Mouse (Mus musculus): Measurements from ENCODE around the gene Midn. TPM values are rescaled to one million over a fixed set of nuclear protein-coding genes. Genes with fewer than 3 reads are reported as not detected.

Gene Midn
- polyA plus RNA-seq, 1 experiment from 2014 or later = 41.7 TPM

- H3K4me2 ChIP-seq (replicated peaks) = peak overlapping the region; percentile 96
- WGBS = 87% methylated on average over 19 of the region's 19 CpGs
- peak overlapping the region; percentile 100 for H3K4me3 ChIP-seq
- no peak for ATAC-seq (ENCODE audit: low FRiP score, low read depth)
- H3K36me3 ChIP-seq = peaks cover 67% of the 10 kb centered on the region
- H3K9me3 ChIP-seq = no peaks in the 10 kb centered on the region
- H3K27ac ChIP-seq (replicated peaks) = peak overlapping the region; percentile 100
- peaks cover 66% of the 10 kb centered on the region for H3K4me1 ChIP-seq
- peak overlapping the region; percentile 100 for H3K9ac ChIP-seq (replicated peaks)
- H3K27me3 ChIP-seq = no peaks in the 10 kb centered on the region
These were observed 5.6 kb downstream of the Midn start for GRCm38 (mm10) chr10:80153713-80154112.

GRCm38 (mm10) chr10:80154384-80154783 is 6.3 kb downstream of the Midn start:
- ATAC-seq (ENCODE audit: low FRiP score, low read depth) = no peak
- H3K4me1 ChIP-seq = peaks cover 73% of the 10 kb centered on the region
- H3K27ac ChIP-seq (replicated peaks) = peak overlapping the region; percentile 100; the same call in 1 of the 2 replicates
- no peaks in the 10 kb centered on the region for H3K9me3 ChIP-seq
- H3K36me3 ChIP-seq = peaks cover 67% of the 10 kb centered on the region
- 0 out of 2 replicates have a peak overlapping the region, but pooled peaks have one; percentile 100 for H3K4me3 ChIP-seq
- H3K9ac ChIP-seq (replicated peaks) = peak overlapping the region; percentile 100
- WGBS = 81% methylated on average over 7 of the region's 7 CpGs
- no peaks in the 10 kb centered on the region for H3K27me3 ChIP-seq
- H3K4me2 ChIP-seq (replicated peaks) = no peak overlapping the region

- Histone ChIP-seq H3K9me3 (no peaks in the 10 kb centered on the region), H3K4me1 (peaks cover 78% of the 10 kb centered on the region), H3K4me3 (no peak overlapping the region), H3K4me2 (replicated peaks) (0 out of 2 replicates have a peak overlapping the region, but pooled peaks have one; percentile 7), H3K36me3 (peaks cover 67% of the 10 kb centered on the region), H3K27ac (replicated peaks) (peak overlapping the region; percentile 63), H3K27me3 (no peaks in the 10 kb centered on the region), H3K9ac (replicated peaks) (peak overlapping the region; percentile 44; the same call in 1 of the 2 replicates)
- no peak for ATAC-seq (ENCODE audit: low FRiP score, low read depth)
- WGBS = 63% methylated on average over 1 of the region's 1 CpGs
These were observed 7.2 kb downstream of the Midn start for GRCm38 (mm10) chr10:80155277-80155676.

- Histone ChIP-seq H3K36me3 (peaks cover 65% of the 10 kb centered on the region), H3K4me1 (peaks cover 87% of the 10 kb centered on the region), H3K27me3 (no peaks in the 10 kb centered on the region), H3K4me2 (replicated peaks) (no peak overlapping the region; the same call in 1 of the 2 replicates), H3K27ac (replicated peaks) (peak overlapping the region; percentile 90), H3K4me3 (no peak overlapping the region), H3K9me3 (no peaks in the 10 kb centered on the region), H3K9ac (replicated peaks) (peak overlapping the region; percentile 29)
- 87% methylated on average over 29 of the region's 29 CpGs for WGBS
- ATAC-seq (ENCODE audit: low FRiP score, low read depth) = no peak
These were observed 8.1 kb downstream of the Midn start for GRCm38 (mm10) chr10:80156002-80156751.

- H3K4me2 ChIP-seq (replicated peaks) = no peak overlapping the region
- H3K9ac ChIP-seq (replicated peaks) = peak overlapping the region; percentile 29
- H3K4me3 ChIP-seq = no peak overlapping the region
- peaks cover 93% of the 10 kb centered on the region for H3K4me1 ChIP-seq
- no peaks in the 10 kb centered on the region for H3K9me3 ChIP-seq
- H3K36me3 ChIP-seq = peaks cover 60% of the 10 kb centered on the region
- WGBS = 59% methylated on average over 7 of the region's 7 CpGs
- no peak for ATAC-seq (ENCODE audit: low FRiP score, low read depth)
- H3K27ac ChIP-seq (replicated peaks) = peak overlapping the region; percentile 90
- no peaks in the 10 kb centered on the region for H3K27me3 ChIP-seq
These were observed 8.6 kb downstream of the Midn start for GRCm38 (mm10) chr10:80156752-80157053.

- Histone ChIP-seq H3K4me3 (no peak overlapping the region), H3K9ac (replicated peaks) (peak overlapping the region; percentile 29; the same call in 1 of the 2 replicates), H3K4me1 (peaks cover 95% of the 10 kb centered on the region), H3K27me3 (no peaks in the 10 kb centered on the region), H3K4me2 (replicated peaks) (0 out of 2 replicates have a peak overlapping the region, but pooled peaks have one; percentile 10), H3K9me3 (no peaks in the 10 kb centered on the region), H3K36me3 (peaks cover 53% of the 10 kb centered on the region), H3K27ac (replicated peaks) (peak overlapping the region; percentile 90)
- 60% methylated on average over 15 of the region's 15 CpGs for WGBS
- ATAC-seq (ENCODE audit: low FRiP score, low read depth) = no peak
These were observed 9.3 kb downstream of the Midn start for GRCm38 (mm10) chr10:80157141-80157929.

GRCm38 (mm10) chr10:80158307-80158986 is 10.4 kb downstream of the Midn start:
- 19% methylated on average over 18 of the region's 18 CpGs for WGBS
- peaks cover 42% of the 10 kb centered on the region for H3K36me3 ChIP-seq
- no peaks in the 10 kb centered on the region for H3K27me3 ChIP-seq
- no peak for ATAC-seq (ENCODE audit: low FRiP score, low read depth)
- peak overlapping the region; percentile 90 for H3K27ac ChIP-seq (replicated peaks)
- no peaks in the 10 kb centered on the region for H3K9me3 ChIP-seq
- peaks cover 84% of the 10 kb centered on the region for H3K4me1 ChIP-seq
- H3K4me2 ChIP-seq (replicated peaks) = peak overlapping the region; percentile 57
- peak overlapping the region; percentile 40; the same call in 1 of the 2 replicates for H3K9ac ChIP-seq (replicated peaks)
- 0 out of 2 replicates have a peak overlapping the region, but pooled peaks have one; percentile 47 for H3K4me3 ChIP-seq

GRCm38 (mm10) chr10:80159021-80159560 is 11.0 kb downstream of the Midn start:
- no peaks in the 10 kb centered on the region for H3K9me3 ChIP-seq
- H3K4me3 ChIP-seq = peak overlapping the region; percentile 47
- 5% methylated on average over 12 of the region's 12 CpGs for WGBS
- H3K27ac ChIP-seq (replicated peaks) = peak overlapping the region; percentile 90
- peaks cover 5% of the 10 kb centered on the region; the same call in 1 of the 2 replicates for H3K27me3 ChIP-seq
- H3K9ac ChIP-seq (replicated peaks) = peak overlapping the region; percentile 40; the same call in 1 of the 2 replicates
- H3K4me1 ChIP-seq = peaks cover 79% of the 10 kb centered on the region
- peak; percentile 41 for ATAC-seq (ENCODE audit: low FRiP score, low read depth)
- H3K36me3 ChIP-seq = peaks cover 36% of the 10 kb centered on the region
- H3K4me2 ChIP-seq (replicated peaks) = peak overlapping the region; percentile 57

GRCm38 (mm10) chr10:80159561-80160454 is 11.7 kb downstream of the Midn start:
- no peaks in the 10 kb centered on the region for H3K9me3 ChIP-seq
- ATAC-seq (ENCODE audit: low FRiP score, low read depth) = peak; percentile 79
- WGBS = under 1% methylated on average over 55 of the region's 55 CpGs

GRCm38 (mm10) chr10:80160455-80161371 is 12.6 kb downstream of the Midn start:
- Histone ChIP-seq H3K4me2 (replicated peaks) (peak overlapping the region; percentile 57), H3K27me3 (peaks cover 6% of the 10 kb centered on the region; the same call in 1 of the 2 replicates), H3K9ac (replicated peaks) (no peak overlapping the region), H3K4me3 (peak overlapping the region; percentile 47), H3K4me1 (peaks cover 79% of the 10 kb centered on the region), H3K9me3 (no peaks in the 10 kb centered on the region), H3K36me3 (peaks cover 19% of the 10 kb centered on the region), H3K27ac (replicated peaks) (peak overlapping the region; percentile 90)
- 2% methylated on average over 32 of the region's 33 CpGs for WGBS
- no peak for ATAC-seq (ENCODE audit: low FRiP score, low read depth)

More at GRCm38 (mm10) chr10:80159561-80160454, 11.7 kb downstream of the Midn start:
- peak overlapping the region; percentile 40; the same call in 1 of the 2 replicates for H3K9ac ChIP-seq (replicated peaks)
- peak overlapping the region; percentile 47 for H3K4me3 ChIP-seq
- H3K4me1 ChIP-seq = peaks cover 79% of the 10 kb centered on the region
- peaks cover 28% of the 10 kb centered on the region for H3K36me3 ChIP-seq
- peak overlapping the region; percentile 57 for H3K4me2 ChIP-seq (replicated peaks)
- peak overlapping the region; percentile 90 for H3K27ac ChIP-seq (replicated peaks)
- peaks cover 6% of the 10 kb centered on the region; the same call in 1 of the 2 replicates for H3K27me3 ChIP-seq
